Mouse (Mus musculus) kidney, embryonic 16.5 days (tissue): Measurements from ENCODE around the gene Drc3. TPM values are rescaled to one million over a fixed set of nuclear protein-coding genes. Genes with fewer than 3 reads are reported as not detected.

ENCODE experiments used
- ATAC-seq: fragments of 200-750 bp; cut with Nextera tagmentation; 2 replicates; pipeline ENCODE4 v1.8.0; 2017; ENCODE audit warnings: moderate TSS enrichment; ENCODE audit not compliant: low FRiP score, low TSS enrichment
- H3K27ac ChIP-seq: fragments of 300-500 bp; sonication (generic); 2 replicates; pipeline ENCODE4 v1.5.1; 2014; ENCODE audit warnings: low read length
- H3K27me3 ChIP-seq: fragments of 300-500 bp; sonication (generic); 2 replicates; pipeline ENCODE4 v1.6.1; 2014; ENCODE audit warnings: low read length, control low read depth, mixed read lengths; ENCODE audit not compliant: insufficient read depth
- H3K36me3 ChIP-seq: fragments of 300-500 bp; sonication (generic); 2 replicates; pipeline ENCODE4 v1.6.1; 2014; ENCODE audit warnings: low read length, control low read depth, mixed read lengths; ENCODE audit not compliant: insufficient read depth
- H3K4me1 ChIP-seq: fragments of 300-500 bp; sonication (generic); 2 replicates; pipeline ENCODE4 v1.6.1; 2014; ENCODE audit warnings: low read length, control low read depth, mixed read lengths; ENCODE audit not compliant: insufficient read depth
- H3K4me2 ChIP-seq: fragments of 300-500 bp; sonication (generic); replicated peaks from 2 replicates; pipeline ENCODE4 v1.6.1; 2014; ENCODE audit warnings: low read depth, low read length
- H3K4me3 ChIP-seq: fragments of 300-500 bp; sonication (generic); 2 replicates; pipeline ENCODE4 v1.5.1; 2014; ENCODE audit warnings: mild to moderate bottlenecking, low read length
- H3K9ac ChIP-seq: fragments of 300-500 bp; sonication (generic); replicated peaks from 2 replicates; pipeline ENCODE4 v1.6.1; 2014; ENCODE audit warnings: low read length
- H3K9me3 ChIP-seq: fragments of 300-500 bp; sonication (generic); 2 replicates; pipeline ENCODE4 v1.6.1; 2016; ENCODE audit warnings: low read length, control low read depth
- WGBS: fragments of 180-500 bp; shearing (Covaris S2); extraction: QIAGEN DNeasy Blood & Tissue Kit; methylation state at CpG from one replicate; pipeline ENCODE4 v1.1.7; 2014; 5-methylcytosine and 5-hydroxymethylcytosine counted together
- polyA plus RNA-seq: library from polyadenylated mRNA; unstranded; fragments of >200 nt; fragmentation: Nextera tagmentation; extraction: Ambion mirVana; gene quantifications from 2 replicates; pipeline ENCODE4 v1.2.1, GENCODE M21; 2015

The Drc3 gene
- polyA plus RNA-seq, 1 experiment from 2014 or later = 2.8 TPM

DNA sequence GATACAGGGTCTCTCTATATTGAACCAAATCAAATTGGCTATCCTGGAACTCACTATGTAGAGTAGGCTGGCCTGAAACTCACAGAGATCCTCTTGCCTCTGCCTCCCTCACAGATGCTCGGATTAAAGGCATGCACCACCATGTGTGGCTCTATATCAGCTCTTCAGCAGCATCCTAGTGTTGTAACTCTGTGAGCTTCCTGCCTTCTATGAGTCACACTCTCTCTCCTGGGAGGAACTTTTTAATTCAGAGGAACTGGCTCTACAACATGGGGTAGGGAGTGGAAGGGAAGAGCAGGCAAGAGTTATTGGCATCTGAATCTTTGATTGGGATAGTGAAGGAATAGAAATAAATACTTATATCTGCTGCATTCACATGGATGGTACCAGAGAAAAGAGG lies 4.0 kb downstream of the Drc3 start:
- Histone ChIP-seq H3K27ac (no peak overlapping the region), H3K9me3 (no peaks in the 10 kb centered on the region), H3K36me3 (no peaks in the 10 kb centered on the region), H3K4me3 (no peak overlapping the region), H3K4me1 (peaks cover 6% of the 10 kb centered on the region; the same call in 1 of the 2 replicates), H3K9ac (no peak overlapping the region), H3K4me2 (no peak overlapping the region), H3K27me3 (no peaks in the 10 kb centered on the region)
- no peak for ATAC-seq
- 45% methylated on average over 1 of the region's 1 CpGs for WGBS

DNA sequence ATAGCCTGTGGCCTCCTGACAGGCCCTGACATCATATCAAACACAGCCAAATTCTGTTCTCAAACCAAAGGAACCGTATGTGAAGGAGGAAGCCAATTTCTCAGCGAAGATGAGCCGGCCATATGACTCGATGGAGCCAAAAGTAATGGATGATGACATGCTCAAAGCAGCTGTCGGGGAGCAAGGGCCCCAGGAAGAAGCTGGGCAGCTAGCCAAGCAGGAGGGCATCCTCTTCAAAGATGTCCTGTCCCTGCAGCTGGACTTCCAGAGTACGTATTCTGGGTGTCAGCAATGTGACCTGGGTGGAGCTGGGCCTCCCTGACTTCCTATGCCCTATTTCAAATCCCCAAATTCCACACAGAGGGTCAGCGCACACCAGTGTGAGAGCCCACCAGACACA lies 5.4 kb downstream of the Drc3 start:
- no peaks in the 10 kb centered on the region for H3K27me3 ChIP-seq
- H3K4me2 ChIP-seq = no peak overlapping the region
- no peaks in the 10 kb centered on the region for H3K9me3 ChIP-seq
- H3K27ac ChIP-seq = no peak overlapping the region
- H3K4me3 ChIP-seq = no peak overlapping the region
- H3K36me3 ChIP-seq = no peaks in the 10 kb centered on the region
- WGBS = 73% methylated on average over 7 of the region's 7 CpGs
- H3K4me1 ChIP-seq = peaks cover 3% of the 10 kb centered on the region; the same call in 1 of the 2 replicates
- no peak for ATAC-seq
- H3K9ac ChIP-seq = no peak overlapping the region

GRCm38 (mm10) chr11:60359138-60359537 lies 6.0 kb downstream of the Drc3 start:
- no peak overlapping the region for H3K27ac ChIP-seq
- H3K9ac ChIP-seq = no peak overlapping the region
- H3K4me1 ChIP-seq = no peaks in the 10 kb centered on the region
- no peak overlapping the region for H3K4me2 ChIP-seq
- no peaks in the 10 kb centered on the region for H3K9me3 ChIP-seq
- no peak for ATAC-seq
- WGBS = 65% methylated on average over 5 of the region's 5 CpGs
- no peaks in the 10 kb centered on the region for H3K36me3 ChIP-seq
- no peaks in the 10 kb centered on the region for H3K27me3 ChIP-seq
- H3K4me3 ChIP-seq = no peak overlapping the region

- Histone ChIP-seq H3K9ac (no peak overlapping the region), H3K36me3 (no peaks in the 10 kb centered on the region), H3K9me3 (no peaks in the 10 kb centered on the region), H3K4me2 (no peak overlapping the region), H3K27me3 (no peaks in the 10 kb centered on the region), H3K4me1 (no peaks in the 10 kb centered on the region), H3K4me3 (no peak overlapping the region), H3K27ac (no peak overlapping the region)
- ATAC-seq = no peak
- WGBS = 100% methylated on average over 1 of the region's 1 CpGs
These were observed 6.8 kb downstream of the Drc3 start for GRCm38 (mm10) chr11:60359936-60360335.

DNA sequence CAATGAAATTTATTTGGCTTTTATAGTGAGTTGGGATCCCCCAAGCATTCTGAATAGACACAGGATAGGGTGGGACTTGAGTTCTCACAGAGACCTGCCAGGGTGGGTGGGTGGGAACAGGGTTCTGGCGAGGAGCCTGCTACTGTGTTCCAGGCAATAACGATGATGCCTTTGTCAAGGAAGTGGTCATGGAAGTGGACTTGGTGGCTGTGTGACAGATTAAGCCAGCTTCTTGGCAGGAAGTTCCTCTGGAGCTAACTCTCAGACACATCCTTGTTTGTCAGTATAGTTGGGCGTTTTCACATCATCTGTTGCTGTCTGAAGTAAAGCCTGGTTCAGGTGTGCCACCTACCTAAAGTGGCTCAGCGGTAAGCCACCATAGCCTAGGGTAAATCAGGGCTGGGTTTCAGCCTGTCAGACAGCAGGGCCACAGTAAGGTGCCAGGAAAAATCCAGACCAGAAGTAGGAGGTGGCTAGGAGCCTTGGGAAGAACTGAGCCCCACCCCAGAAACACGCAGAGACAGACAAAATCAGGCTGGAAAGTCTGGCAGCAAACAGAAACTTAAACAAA lies 7.6 kb downstream of the Drc3 start:
- no peak overlapping the region for H3K9ac ChIP-seq
- H3K4me1 ChIP-seq = no peaks in the 10 kb centered on the region
- 76% methylated on average over 5 of the region's 5 CpGs for WGBS
- H3K4me3 ChIP-seq = no peak overlapping the region
- no peak overlapping the region for H3K4me2 ChIP-seq
- no peaks in the 10 kb centered on the region for H3K36me3 ChIP-seq
- no peaks in the 10 kb centered on the region for H3K27me3 ChIP-seq
- no peak overlapping the region for H3K27ac ChIP-seq
- H3K9me3 ChIP-seq = no peaks in the 10 kb centered on the region
- no peak for ATAC-seq

DNA sequence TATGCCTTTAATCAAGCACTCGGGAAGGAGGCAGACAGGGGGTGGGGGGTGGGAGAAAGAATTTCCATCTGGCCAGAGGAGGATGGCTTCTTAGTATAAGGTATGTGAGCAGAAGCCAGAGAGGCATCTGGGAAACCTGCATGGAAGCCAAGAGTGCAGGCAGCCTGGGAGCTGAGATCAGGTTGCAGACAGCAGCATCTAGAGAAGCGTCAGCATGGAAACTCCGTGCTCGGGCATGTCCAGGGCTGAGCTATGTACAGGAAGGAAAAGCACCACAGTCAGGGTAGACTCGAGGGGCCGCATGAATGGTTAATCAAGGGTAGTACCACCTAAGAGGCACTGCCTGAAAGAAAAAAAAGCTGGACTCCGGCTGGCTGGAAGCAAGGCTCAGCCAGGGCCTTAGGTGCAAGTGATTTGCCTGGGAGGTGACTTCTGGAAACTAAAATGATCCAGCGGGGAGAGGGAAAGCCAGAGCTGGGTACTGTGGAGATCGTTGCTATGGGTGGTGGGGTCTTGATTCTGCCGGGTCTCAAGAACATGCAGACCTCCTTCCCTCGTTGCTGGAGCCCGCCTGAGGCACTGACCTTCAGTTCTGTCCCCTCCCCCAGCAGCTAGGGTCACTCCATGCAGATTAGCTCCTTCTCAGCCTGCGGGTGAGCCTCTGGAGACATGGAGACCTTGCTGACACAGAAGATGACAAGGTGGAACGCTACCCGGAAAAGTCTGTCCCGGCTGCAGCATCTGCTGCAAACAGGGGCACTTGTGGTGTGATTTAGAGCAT lies 13.3 kb downstream of the Drc3 start:
- peak; percentile 77 for ATAC-seq
- no peak overlapping the region for H3K4me3 ChIP-seq
- H3K9me3 ChIP-seq = no peaks in the 10 kb centered on the region
- 21% methylated on average over 16 of the region's 16 CpGs for WGBS
- H3K27ac ChIP-seq = no peak overlapping the region
- peak overlapping the region; percentile 7; the same call in 1 of the 2 replicates for H3K4me2 ChIP-seq
- H3K27me3 ChIP-seq = no peaks in the 10 kb centered on the region
- peak overlapping the region; percentile 5; the same call in 1 of the 2 replicates for H3K9ac ChIP-seq
- H3K4me1 ChIP-seq = peaks cover 11% of the 10 kb centered on the region; the same call in 1 of the 2 replicates
- no peaks in the 10 kb centered on the region for H3K36me3 ChIP-seq

DNA sequence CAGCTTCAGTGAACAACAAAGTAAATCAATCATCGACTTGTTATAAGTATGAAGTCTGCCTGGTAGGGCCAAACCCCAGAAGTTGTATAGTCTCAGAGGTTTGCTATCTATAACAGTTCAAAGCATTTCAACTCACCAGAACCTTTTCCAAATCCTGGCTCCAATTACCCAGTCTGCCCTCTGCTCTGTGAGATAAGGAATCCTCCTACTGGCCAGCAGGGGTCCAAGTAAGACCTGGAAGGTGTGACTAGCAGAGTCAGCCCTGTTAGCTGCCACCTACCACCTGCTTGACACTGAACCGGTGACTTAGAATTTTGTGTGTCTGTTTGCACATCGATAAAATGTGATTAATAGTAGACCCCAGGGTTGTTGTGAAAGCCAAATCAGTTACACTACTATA lies 14.1 kb downstream of the Drc3 start:
- no peak overlapping the region for H3K27ac ChIP-seq
- ATAC-seq = no peak
- WGBS = 82% methylated on average over 3 of the region's 3 CpGs

DNA sequence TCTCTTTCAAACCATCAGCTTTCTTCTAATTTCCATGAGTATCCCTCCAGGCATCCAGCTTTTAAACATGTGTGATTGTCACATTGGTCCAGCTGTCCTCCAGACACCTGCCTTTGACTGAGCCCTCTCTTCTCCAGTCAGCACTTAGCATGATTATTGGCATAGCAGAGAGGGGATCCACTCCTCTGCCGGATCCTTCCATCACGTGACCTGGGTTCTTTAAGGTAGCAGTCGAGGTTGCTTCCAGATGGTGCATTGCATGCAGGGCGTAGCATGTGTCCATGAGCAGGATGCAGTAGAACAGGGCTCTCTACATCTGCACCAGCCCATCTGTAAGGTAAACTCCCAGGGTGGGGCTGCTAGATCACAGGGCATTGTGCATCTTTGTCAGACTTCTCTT lies 15.8 kb downstream of the Drc3 start:
- 72% methylated on average over 4 of the region's 4 CpGs for WGBS
- ATAC-seq = no peak

More for the DNA sequence above, 14.1 kb downstream of the Drc3 start:
- Histone ChIP-seq H3K4me1 (peaks cover 11% of the 10 kb centered on the region; the same call in 1 of the 2 replicates), H3K4me2 (no peak overlapping the region), H3K9me3 (no peaks in the 10 kb centered on the region), H3K27me3 (no peaks in the 10 kb centered on the region), H3K36me3 (no peaks in the 10 kb centered on the region), H3K9ac (no peak overlapping the region), H3K4me3 (no peak overlapping the region)

GRCm38 (mm10) chr11:60369448-60369847 lies 16.3 kb downstream of the Drc3 start:
- 37% methylated on average over 4 of the region's 4 CpGs for WGBS

More for the DNA sequence above, 15.8 kb downstream of the Drc3 start:
- Histone ChIP-seq H3K36me3 (no peaks in the 10 kb centered on the region), H3K4me2 (no peak overlapping the region), H3K4me3 (no peak overlapping the region), H3K4me1 (peaks cover 11% of the 10 kb centered on the region; the same call in 1 of the 2 replicates), H3K9ac (no peak overlapping the region), H3K27ac (no peak overlapping the region), H3K27me3 (no peaks in the 10 kb centered on the region), H3K9me3 (no peaks in the 10 kb centered on the region)

GRCm38 (mm10) chr11:60370431-60370830 lies 17.3 kb downstream of the Drc3 start:
- Histone ChIP-seq H3K27ac (no peak overlapping the region), H3K4me1 (peaks cover 11% of the 10 kb centered on the region; the same call in 1 of the 2 replicates), H3K27me3 (no peaks in the 10 kb centered on the region), H3K9ac (no peak overlapping the region), H3K36me3 (no peaks in the 10 kb centered on the region), H3K9me3 (no peaks in the 10 kb centered on the region), H3K4me3 (no peak overlapping the region), H3K4me2 (no peak overlapping the region)
- 80% methylated on average over 13 of the region's 13 CpGs for WGBS
- ATAC-seq = no peak

More at GRCm38 (mm10) chr11:60369448-60369847, 16.3 kb downstream of the Drc3 start:
- H3K4me3 ChIP-seq = no peak overlapping the region
- no peak for ATAC-seq
- peaks cover 11% of the 10 kb centered on the region; the same call in 1 of the 2 replicates for H3K4me1 ChIP-seq
- H3K9ac ChIP-seq = no peak overlapping the region
- no peaks in the 10 kb centered on the region for H3K36me3 ChIP-seq
- H3K4me2 ChIP-seq = no peak overlapping the region
- H3K9me3 ChIP-seq = no peaks in the 10 kb centered on the region
- H3K27me3 ChIP-seq = no peaks in the 10 kb centered on the region
- H3K27ac ChIP-seq = no peak overlapping the region
